Mouse (Mus musculus): ENCODE results near the gene Vav3. TPM values are rescaled to one million over a fixed set of nuclear protein-coding genes. Genes with fewer than 3 reads are reported as not detected.
"Not testable (repeated sequence)": the region's sequence is repeated elsewhere in the genome, so short reads cannot be mapped to it uniquely, and the experiment has no call there.

Vav3 gene
- polyA plus RNA-seq, 1 experiment = 6.5 TPM

DNA sequence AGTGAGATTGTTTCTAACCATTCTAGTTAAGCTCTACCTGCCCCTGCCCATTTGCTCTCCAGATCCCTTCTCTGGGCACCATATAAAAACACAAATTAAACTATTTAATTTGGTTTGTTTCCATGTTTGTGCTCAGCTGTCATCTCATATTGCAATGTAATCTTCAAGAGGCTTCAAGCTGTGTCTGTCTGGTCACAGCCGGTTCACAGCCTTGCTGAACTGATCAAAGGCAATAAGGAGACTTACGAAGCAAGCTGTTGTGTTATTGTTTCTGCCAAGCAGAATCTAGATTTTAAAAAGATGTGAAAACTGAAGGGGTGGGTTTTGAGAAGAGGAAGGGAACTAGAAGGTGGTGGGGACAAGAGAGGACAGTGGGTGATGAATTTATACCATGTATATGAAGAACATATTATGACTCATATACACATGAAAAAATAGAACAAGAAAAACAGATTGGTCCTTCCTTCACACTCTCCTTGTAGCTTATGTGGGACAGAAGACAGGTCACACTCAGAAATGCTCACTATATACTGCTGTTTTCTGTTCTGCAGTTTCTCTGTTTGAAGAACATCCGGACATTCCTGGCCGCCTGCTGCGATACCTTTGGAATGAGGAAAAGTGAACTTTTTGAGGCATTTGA is 83.1 kb downstream of the Vav3 start:
- Histone ChIP-seq H3K4me1 (peaks cover 54% of the 10 kb centered on the region), H3K36me3 (replicated peaks; ENCODE audit: low read length) (peaks cover 61% of the 10 kb centered on the region), H3K4me3 (replicated peaks) (no peak overlapping the region), H3K27me3 (replicated peaks) (no peaks in the 10 kb centered on the region), H3K9me3 (no peaks in the 10 kb centered on the region)
- TF ChIP-seq FLI1 (IDR thresholded peaks at IDR 0.05; ENCODE audit: low read length) = no peak

DNA sequence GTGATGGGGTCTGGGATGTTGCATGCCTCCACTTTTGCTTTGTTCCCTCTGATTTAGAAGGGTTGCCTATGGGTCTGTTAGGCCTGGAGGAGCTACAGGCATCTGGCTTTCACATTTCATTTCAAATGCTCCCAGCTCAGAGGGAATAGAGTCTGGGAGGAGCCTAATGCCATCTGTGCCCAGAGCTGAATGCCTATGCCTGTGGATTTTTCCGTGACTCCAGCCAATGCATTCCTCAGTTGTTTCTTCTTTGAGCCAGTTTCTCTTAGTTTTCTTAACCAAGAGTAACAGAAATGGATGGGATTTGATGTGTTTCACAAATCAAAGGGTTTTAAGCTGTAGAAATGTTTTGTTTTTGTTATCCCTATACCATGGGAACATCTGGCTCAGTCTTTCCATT is 90.8 kb downstream of the Vav3 start:
- H3K27me3 ChIP-seq (replicated peaks) = no peaks in the 10 kb centered on the region
- no peaks in the 10 kb centered on the region for H3K9me3 ChIP-seq
- H3K4me1 ChIP-seq = peaks cover 83% of the 10 kb centered on the region
- H3K4me3 ChIP-seq (replicated peaks) = no peak overlapping the region
- peaks cover 64% of the 10 kb centered on the region for H3K36me3 ChIP-seq (replicated peaks; ENCODE audit: low read length)
- TF ChIP-seq FLI1 (IDR thresholded peaks at IDR 0.05; ENCODE audit: low read length) (no peak), GATA1 (IDR thresholded peaks at IDR 0.05; ENCODE audit: borderline replicate concordance, low read length) (no peak)

GRCm38 (mm10) chr3:109438552-109438951 is 98.1 kb downstream of the Vav3 start:
- Histone ChIP-seq H3K9me3 (no peaks in the 10 kb centered on the region), H3K4me1 (peaks cover 73% of the 10 kb centered on the region), H3K27me3 (replicated peaks) (no peaks in the 10 kb centered on the region), H3K4me3 (replicated peaks) (no peak overlapping the region), H3K36me3 (replicated peaks; ENCODE audit: low read length) (peaks cover 48% of the 10 kb centered on the region)
- no peak for TF ChIP-seq GATA1 (IDR thresholded peaks at IDR 0.05; ENCODE audit: borderline replicate concordance, low read length)
- TF ChIP-seq FLI1 (IDR thresholded peaks at IDR 0.05; ENCODE audit: low read length) = no peak

DNA sequence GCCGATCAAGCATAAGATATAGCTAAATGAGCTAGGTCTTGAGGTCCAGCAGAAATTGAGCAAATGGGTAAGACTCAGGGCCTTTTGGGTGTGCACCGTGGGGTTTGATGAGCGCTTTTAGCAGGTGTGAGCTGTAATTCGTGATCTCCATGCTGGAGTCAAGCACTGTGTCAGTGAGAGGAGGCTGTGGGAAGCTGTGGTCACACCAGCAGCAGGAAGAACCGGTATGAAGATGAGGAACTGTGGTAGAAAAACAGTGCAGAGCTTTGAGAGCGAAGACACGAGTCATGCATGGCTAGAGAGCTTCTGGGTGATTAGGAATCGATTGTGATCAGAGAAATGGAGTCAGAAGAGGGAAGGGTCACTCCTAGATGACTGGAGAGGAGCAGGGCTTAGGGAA is 98.8 kb downstream of the Vav3 start:
- TF ChIP-seq FLI1 (IDR thresholded peaks at IDR 0.05; ENCODE audit: low read length) (no peak), GATA1 (IDR thresholded peaks at IDR 0.05; ENCODE audit: borderline replicate concordance, low read length) (no peak)
- H3K9me3 ChIP-seq = no peaks in the 10 kb centered on the region
- H3K4me1 ChIP-seq = peaks cover 73% of the 10 kb centered on the region
- H3K4me3 ChIP-seq (replicated peaks) = peak overlapping the region; percentile 33
- no peaks in the 10 kb centered on the region for H3K27me3 ChIP-seq (replicated peaks)
- peaks cover 48% of the 10 kb centered on the region for H3K36me3 ChIP-seq (replicated peaks; ENCODE audit: low read length)

DNA sequence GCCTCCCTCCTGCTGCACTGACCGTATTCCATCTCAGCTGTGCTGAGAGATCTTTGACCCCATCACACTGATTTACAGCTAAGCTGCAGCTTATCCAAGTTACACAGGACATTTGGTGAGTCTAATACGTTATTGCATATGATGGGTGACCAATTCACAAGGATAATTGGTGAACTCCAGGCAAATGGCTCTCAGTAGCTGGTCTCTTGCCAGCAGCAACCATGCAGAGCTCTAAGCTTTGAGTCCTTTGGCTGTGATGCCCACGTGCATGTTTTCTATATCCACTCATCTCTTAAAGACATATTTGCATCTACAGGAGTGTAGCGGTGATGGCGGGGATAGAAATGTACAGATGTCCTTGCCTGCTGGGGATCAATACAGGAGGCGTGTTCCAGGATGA is 99.5 kb downstream of the Vav3 start:
- Histone ChIP-seq H3K9me3 (no peaks in the 10 kb centered on the region), H3K4me3 (replicated peaks) (no peak overlapping the region), H3K27me3 (replicated peaks) (no peaks in the 10 kb centered on the region), H3K36me3 (replicated peaks; ENCODE audit: low read length) (peaks cover 44% of the 10 kb centered on the region), H3K4me1 (peaks cover 70% of the 10 kb centered on the region)
- no peak for TF ChIP-seq GATA1 (IDR thresholded peaks at IDR 0.05; ENCODE audit: borderline replicate concordance, low read length)
- no peak for TF ChIP-seq FLI1 (IDR thresholded peaks at IDR 0.05; ENCODE audit: low read length)

- no peak for TF ChIP-seq FLI1 (IDR thresholded peaks at IDR 0.05; ENCODE audit: low read length)
- no peak for TF ChIP-seq GATA1 (IDR thresholded peaks at IDR 0.05; ENCODE audit: borderline replicate concordance, low read length)
Observed at GRCm38 (mm10) chr3:109444077-109444476, 103.6 kb downstream of the Vav3 start.

GRCm38 (mm10) chr3:109446903-109447302 is 106.5 kb downstream of the Vav3 start:
- H3K36me3 ChIP-seq (replicated peaks; ENCODE audit: low read length) = peaks cover 18% of the 10 kb centered on the region
- H3K4me1 ChIP-seq = peaks cover 73% of the 10 kb centered on the region
- H3K4me3 ChIP-seq (replicated peaks) = no peak overlapping the region
- TF ChIP-seq FLI1 (IDR thresholded peaks at IDR 0.05; ENCODE audit: low read length) (no peak), GATA1 (IDR thresholded peaks at IDR 0.05; ENCODE audit: borderline replicate concordance, low read length) (no peak)
- no peaks in the 10 kb centered on the region for H3K9me3 ChIP-seq
- H3K27me3 ChIP-seq (replicated peaks) = no peaks in the 10 kb centered on the region

More at GRCm38 (mm10) chr3:109444077-109444476, 103.6 kb downstream of the Vav3 start:
- Histone ChIP-seq H3K27me3 (replicated peaks) (no peaks in the 10 kb centered on the region), H3K9me3 (no peaks in the 10 kb centered on the region), H3K4me1 (peaks cover 64% of the 10 kb centered on the region), H3K4me3 (replicated peaks) (no peak overlapping the region), H3K36me3 (replicated peaks; ENCODE audit: low read length) (peaks cover 32% of the 10 kb centered on the region)

- not testable (repeated sequence) for H3K27me3 ChIP-seq (replicated peaks); H3K9me3 ChIP-seq; H3K4me3 ChIP-seq (replicated peaks)
- peaks cover 18% of the 10 kb centered on the region for H3K36me3 ChIP-seq (replicated peaks; ENCODE audit: low read length)
- H3K4me1 ChIP-seq = peaks cover 76% of the 10 kb centered on the region
Observed at GRCm38 (mm10) chr3:109448249-109448648, 107.8 kb downstream of the Vav3 start.

DNA sequence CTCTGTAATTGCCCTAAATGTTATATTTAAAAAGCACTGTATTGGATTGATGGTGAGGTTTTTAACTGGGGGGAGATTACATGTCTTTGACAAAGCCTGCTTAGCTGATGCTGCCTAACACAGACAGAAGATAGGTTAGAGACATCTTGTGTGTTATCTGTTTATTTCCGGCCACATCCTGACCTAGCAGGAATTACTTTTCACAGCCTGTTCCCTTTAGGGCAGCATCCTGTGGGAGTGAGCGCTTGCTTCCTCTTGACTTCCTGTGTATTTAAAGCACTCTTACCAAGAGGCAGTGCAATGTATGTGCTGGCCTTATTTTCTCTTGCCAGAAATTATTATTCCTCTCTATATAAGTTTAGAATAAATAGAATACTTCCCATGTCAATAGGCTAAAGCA is 111.5 kb downstream of the Vav3 start:
- no peak for TF ChIP-seq FLI1 (IDR thresholded peaks at IDR 0.05; ENCODE audit: low read length)
- TF ChIP-seq GATA1 (IDR thresholded peaks at IDR 0.05; ENCODE audit: borderline replicate concordance, low read length) = no peak; the same call in 2 of the 3 replicates
- Histone ChIP-seq H3K9me3 (no peaks in the 10 kb centered on the region), H3K4me3 (replicated peaks) (peak overlapping the region; percentile 48), H3K36me3 (replicated peaks; ENCODE audit: low read length) (peaks cover 28% of the 10 kb centered on the region), H3K27me3 (replicated peaks) (no peaks in the 10 kb centered on the region), H3K4me1 (peaks cover 90% of the 10 kb centered on the region)

- no peaks in the 10 kb centered on the region for H3K27me3 ChIP-seq (replicated peaks)
- peaks cover 67% of the 10 kb centered on the region for H3K4me1 ChIP-seq
- peaks cover 27% of the 10 kb centered on the region for H3K36me3 ChIP-seq (replicated peaks; ENCODE audit: low read length)
- H3K4me3 ChIP-seq (replicated peaks) = no peak overlapping the region
- TF ChIP-seq GATA1 (IDR thresholded peaks at IDR 0.05; ENCODE audit: borderline replicate concordance, low read length) (no peak), FLI1 (IDR thresholded peaks at IDR 0.05; ENCODE audit: low read length) (no peak)
- H3K9me3 ChIP-seq = no peaks in the 10 kb centered on the region
Observed at GRCm38 (mm10) chr3:109454633-109455032, 114.2 kb downstream of the Vav3 start.

- no peak overlapping the region for H3K4me3 ChIP-seq (replicated peaks)
- TF ChIP-seq FLI1 (IDR thresholded peaks at IDR 0.05; ENCODE audit: low read length) = no peak
- no peak for TF ChIP-seq GATA1 (IDR thresholded peaks at IDR 0.05; ENCODE audit: borderline replicate concordance, low read length)
- H3K4me1 ChIP-seq = peaks cover 51% of the 10 kb centered on the region
- no peaks in the 10 kb centered on the region for H3K9me3 ChIP-seq
- H3K27me3 ChIP-seq (replicated peaks) = no peaks in the 10 kb centered on the region
- peaks cover 27% of the 10 kb centered on the region for H3K36me3 ChIP-seq (replicated peaks; ENCODE audit: low read length)
Observed at GRCm38 (mm10) chr3:109456340-109456739, 115.9 kb downstream of the Vav3 start.
